Mouse (Mus musculus): ENCODE data around the gene Usp15.

The Usp15 gene

GRCm38 (mm10) chr10:123110548-123110947 lies 86.2 kb downstream of the Usp15 start:
- intact Hi-C loops (cut with DNase I), result loop anchor here (10.0 kb wide), 1 partner anchor 86 kb away; no protein-coding TSS in a partner anchor

DNA sequence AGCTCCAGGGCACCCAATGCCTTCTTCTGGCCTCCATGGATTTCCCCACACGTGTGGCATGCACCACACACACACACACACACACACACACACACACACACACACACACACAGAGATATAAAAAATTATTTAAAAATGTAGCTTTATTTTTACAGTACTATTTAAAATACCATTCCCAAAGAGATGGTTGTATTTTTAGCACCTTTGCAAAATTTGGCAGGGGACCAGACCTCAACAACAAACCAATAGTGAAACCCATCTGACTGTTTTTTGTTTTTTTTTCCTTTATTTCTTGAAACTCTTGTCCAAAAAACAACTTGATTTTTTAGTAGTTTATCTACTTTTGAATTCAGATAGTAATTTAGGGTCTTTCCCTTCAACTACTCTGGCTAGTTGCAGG lies 88.3 kb downstream of the Usp15 start:
- intact Hi-C loops (cut with DNase I), result no loop called here

GRCm38 (mm10) chr10:123108121-123108520 lies 88.7 kb downstream of the Usp15 start:
- intact Hi-C loops (cut with DNase I), result no loop called here

GRCm38 (mm10) chr10:123101303-123101702 lies 95.5 kb downstream of the Usp15 start:
- intact Hi-C loops (cut with DNase I), result no loop called here

- intact Hi-C loops (cut with DNase I), result no loop called here
Observed at GRCm38 (mm10) chr10:123100584-123100983, 96.2 kb downstream of the Usp15 start.

DNA sequence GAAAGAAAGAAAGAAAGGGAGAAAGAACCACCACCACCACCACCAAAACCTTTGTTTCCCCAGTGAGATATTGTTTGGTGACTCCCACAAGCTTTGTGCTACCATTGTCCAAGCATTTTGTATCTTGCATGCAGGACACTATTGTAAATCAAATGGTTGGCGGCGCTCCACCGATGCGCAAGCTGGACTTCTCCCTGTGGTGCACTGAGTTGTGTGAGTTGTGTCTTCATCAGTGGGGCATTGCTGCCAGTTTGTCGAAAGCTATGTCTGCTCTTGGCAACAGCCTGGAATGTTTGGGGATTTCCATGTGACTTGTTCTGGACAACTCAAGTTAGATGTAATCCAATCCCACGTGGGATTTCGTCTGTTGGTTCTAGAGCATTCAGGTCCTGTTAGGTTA lies 102.3 kb downstream of the Usp15 start:
- intact Hi-C loops (cut with DNase I), result loop anchor here (5.0 kb wide), 3 partner anchors 52 to 542 kb away; no protein-coding TSS in a partner anchor

DNA sequence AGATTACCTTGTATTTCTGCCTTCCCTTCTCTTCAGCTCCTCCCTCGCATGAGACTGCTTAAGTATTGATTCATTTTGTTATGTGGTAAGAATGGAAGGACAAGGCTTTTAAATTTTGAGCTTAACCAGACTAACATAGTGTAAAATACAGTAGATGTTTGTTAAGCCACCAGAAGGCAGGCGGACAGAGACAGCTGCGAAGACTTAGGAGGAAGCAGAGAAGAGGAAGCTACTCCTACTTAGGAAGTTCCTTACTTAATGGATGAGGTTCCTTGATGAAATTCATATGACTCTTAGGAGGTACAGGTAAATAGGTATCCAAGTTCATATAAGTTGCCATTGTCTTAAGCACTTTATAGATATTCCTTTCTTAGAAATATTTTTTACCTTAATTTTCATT lies 104.2 kb downstream of the Usp15 start:
- intact Hi-C loops (cut with DNase I), result loop anchor here (5.0 kb wide), 3 partner anchors 50 to 540 kb away; no protein-coding TSS in a partner anchor

DNA sequence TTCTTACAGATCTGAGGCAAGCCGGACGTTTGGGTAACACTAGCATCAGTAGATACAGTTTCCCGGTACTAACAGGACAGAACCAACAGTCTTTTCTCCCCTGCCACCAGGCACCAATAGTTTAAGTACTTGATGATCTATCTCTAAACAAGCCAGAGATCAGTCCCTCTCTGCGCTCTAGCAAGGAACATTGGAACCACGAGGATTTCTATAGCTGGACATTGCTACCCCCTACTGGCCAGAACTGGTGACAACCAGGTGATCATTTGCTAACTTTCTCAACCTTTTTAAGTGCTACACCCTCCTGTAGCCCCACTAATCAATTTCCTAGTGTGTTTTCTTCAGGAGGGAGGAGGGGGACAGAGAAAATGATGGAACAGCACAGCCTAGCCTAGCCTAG lies 105.1 kb downstream of the Usp15 start:
- intact Hi-C loops (cut with DNase I), result loop anchor here (5.0 kb wide), 3 partner anchors 49 to 539 kb away; no protein-coding TSS in a partner anchor

DNA sequence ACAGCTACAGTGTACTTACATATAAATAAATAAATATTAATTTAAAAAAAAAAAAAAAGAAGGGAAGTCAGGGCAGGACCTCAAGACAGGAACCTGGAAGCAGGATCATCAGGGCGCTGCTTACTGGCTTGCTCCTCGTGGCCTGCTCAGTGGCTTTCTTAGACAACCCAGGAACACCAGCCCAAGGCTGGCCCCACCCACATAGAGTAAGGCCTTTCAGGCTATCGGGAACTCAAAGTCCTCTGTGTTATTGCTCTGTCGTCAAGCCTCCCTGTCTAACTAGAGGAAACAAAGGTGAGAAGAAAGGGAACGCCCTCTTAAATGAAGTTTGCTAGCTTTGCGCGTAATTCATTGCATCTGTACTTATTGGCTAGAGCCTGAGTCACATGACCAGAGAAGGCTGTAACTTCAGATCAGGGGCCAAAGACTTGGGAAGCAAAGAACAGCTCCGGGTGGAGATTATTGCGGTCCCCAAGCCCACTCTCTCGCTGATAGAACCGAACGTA lies 107.3 kb downstream of the Usp15 start:
- intact Hi-C loops (cut with DNase I), result no loop called here

- intact Hi-C loops (cut with DNase I), result no loop called here
Observed at GRCm38 (mm10) chr10:123086847-123087246, 109.9 kb downstream of the Usp15 start.

- intact Hi-C loops (cut with DNase I), result no loop called here
Observed at GRCm38 (mm10) chr10:123084900-123085641, 111.7 kb downstream of the Usp15 start.

- intact Hi-C loops (cut with DNase I), result no loop called here
Observed at GRCm38 (mm10) chr10:123084307-123084706, 112.5 kb downstream of the Usp15 start.

- intact Hi-C loops (cut with DNase I), result no loop called here
Observed at GRCm38 (mm10) chr10:123076245-123077023, 120.4 kb downstream of the Usp15 start, which contains the start of gene Mon2. Mon2 (minus strand) TSS chr10:123076505.

- intact Hi-C loops (cut with DNase I), result no loop called here
Observed at GRCm38 (mm10) chr10:123075751-123076242, 121.0 kb downstream of the Usp15 start.

DNA sequence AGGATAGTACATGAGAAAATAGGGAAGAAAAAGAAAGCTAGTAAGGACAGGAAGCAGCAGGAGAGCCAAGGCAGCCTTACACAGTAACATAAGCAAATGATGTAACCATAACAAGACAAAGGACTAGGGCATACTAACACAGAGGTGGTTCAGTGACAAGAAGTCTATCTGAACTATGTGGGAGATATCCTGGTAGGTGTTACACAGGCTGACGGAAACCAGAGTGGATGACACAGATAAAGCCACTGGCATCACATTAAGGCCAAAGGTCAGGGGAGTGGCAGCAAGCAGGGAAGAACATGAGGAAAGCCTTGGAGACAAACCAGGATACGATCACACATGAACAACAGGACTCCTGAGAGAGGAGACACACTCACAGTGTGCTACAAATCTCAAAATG lies 124.8 kb downstream of the Usp15 start:
- intact Hi-C loops (cut with DNase I), result no loop called here

- intact Hi-C loops (cut with DNase I), result no loop called here
Observed at GRCm38 (mm10) chr10:123063021-123063420, 133.8 kb downstream of the Usp15 start.

DNA sequence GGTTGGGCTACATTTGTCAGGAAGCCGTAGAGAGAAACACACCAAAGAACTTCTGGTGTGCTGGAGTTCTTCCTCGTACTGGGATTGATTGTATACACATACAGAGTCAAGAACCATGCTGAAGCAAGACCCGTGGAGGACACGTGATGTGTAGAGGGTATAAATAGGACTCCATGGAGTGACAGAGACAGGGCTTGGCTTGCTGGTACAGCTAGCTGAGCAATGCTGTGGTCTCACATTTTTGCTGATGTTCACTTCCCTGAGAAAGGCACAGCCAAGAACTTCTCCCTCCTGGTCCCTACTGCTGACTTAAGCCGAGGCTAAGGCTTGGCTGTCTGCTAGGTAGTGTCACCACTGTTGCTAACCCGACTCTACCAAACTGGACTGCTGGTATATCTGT lies 136.0 kb downstream of the Usp15 start:
- intact Hi-C loops (cut with DNase I), result no loop called here

- intact Hi-C loops (cut with DNase I), result no loop called here
Observed at GRCm38 (mm10) chr10:123057082-123057481, 139.7 kb downstream of the Usp15 start.

DNA sequence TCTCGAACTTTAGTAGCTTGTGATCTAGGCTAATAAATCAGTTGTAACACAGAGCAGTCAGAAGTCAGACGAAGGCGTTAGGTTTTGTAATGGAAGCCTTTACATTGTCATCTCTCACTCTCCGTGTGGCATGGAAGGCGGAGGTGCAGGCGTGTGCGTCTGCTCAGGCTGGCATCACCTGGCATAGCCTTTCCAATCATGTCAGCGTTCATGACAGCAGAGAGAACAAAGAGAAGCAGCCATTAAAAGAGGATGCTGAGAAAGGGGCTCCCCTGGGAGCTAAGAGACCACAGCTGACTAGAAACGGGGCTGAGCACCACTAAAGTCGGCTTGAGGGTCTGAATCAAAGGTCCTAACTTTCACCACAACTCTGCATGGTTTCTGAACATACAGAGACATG lies 140.3 kb downstream of the Usp15 start:
- intact Hi-C loops (cut with DNase I), result no loop called here

GRCm38 (mm10) chr10:123055205-123056000 lies 141.4 kb downstream of the Usp15 start:
- intact Hi-C loops (cut with DNase I), result no loop called here
